In the genomic region with DNA sequence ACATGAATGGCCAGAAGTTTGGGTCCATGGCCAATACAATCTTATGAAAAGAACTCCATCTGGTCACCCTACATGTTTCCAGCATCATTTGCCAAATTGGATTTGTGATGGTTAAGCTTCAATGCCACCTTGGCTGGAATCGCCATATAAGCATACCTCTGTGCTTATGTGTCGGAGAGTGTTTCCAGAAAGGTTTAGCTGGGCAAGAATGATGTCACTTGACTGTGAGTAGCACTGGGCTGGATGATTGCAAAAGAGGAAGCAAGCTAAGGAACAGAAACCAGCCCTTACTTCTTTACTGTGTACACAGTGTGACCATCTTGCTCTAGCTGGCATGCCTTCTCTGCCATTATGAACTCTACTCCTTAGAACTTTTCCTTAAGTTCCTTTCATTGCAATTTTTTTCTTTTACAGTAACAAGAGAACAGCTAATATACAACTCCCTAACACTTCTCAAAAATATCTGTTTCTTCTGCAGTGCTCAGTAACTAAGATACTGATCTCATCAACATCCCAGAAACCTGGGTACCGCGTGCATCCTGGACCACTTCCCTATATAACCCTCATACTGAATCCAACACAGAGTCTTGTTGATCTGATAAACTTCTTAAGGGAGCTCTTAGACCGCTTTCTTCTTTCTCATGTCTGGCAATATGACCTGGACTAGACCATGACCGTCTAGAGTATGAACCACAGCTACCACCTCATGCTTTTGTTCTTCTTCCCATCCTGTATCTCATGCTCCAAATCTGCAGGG, we compare ENCODE assay signal across 17 mouse cellular contexts.
DNase-seq lines count a peak whose midpoint lies in the region; ATAC-seq and TF ChIP-seq lines count a peak whose summit lies in the region.
"Had no signal": no experiment of that assay in that cellular context is flagged by ENCODE, and none has a peak within 500 bp of the region (broad histone marks: within the 10 kb centered on the region; RNA-seq: fewer than 3 reads in every experiment).

No protein-coding gene starts in this region.

- H3K36me3 ChIP-seq in forebrain, embryonic 14.5 days (ENCODE audit: control insufficient read depth, insufficient read depth, low read length), result no peaks in the 10 kb centered on the region
- H3K36me3 ChIP-seq in forebrain, embryonic 16.5 days (ENCODE audit: control insufficient read depth, insufficient read depth), result no peaks in the 10 kb centered on the region
- no peaks in the 10 kb centered on the region for H3K36me3 ChIP-seq in midbrain, postnatal 0 days (ENCODE audit: insufficient read depth, low read length)
- H3K36me3 ChIP-seq in midbrain, embryonic 14.5 days (ENCODE audit: control insufficient read depth, insufficient read depth, low read length), result no peaks in the 10 kb centered on the region
- no peaks in the 10 kb centered on the region for H3K36me3 ChIP-seq in stomach, postnatal 0 days (ENCODE audit: control insufficient read depth, insufficient read depth, low read length)
- H3K36me3 ChIP-seq: embryonic facial prominence, embryonic 13.5 days; forebrain, embryonic 12.5 days; heart, embryonic 15.5 days; hindbrain, embryonic 13.5 days; liver, embryonic 13.5 days had no signal

- peak; percentile 30 for DNase-seq in forebrain, embryonic 14.5 days (ENCODE audit: low spot score)
- peak; percentile 52 for DNase-seq in midbrain, postnatal 0 days (ENCODE audit: low spot score)
- DNase-seq in midbrain, embryonic 14.5 days, result no peak
- DNase-seq in stomach, postnatal 0 days (ENCODE audit: low spot score), result no peak
- DNase-seq in layer of hippocampus, adult 18-20 months (ENCODE audit: low spot score in 2 of 2), result no peak
- DNase-seq in MN1 (ENCODE audit: low spot score), result no peak
- DNase-seq: adrenal gland, postnatal 10 days; gastrocnemius, postnatal 25 days; kidney, adult 18-20 months; kidney, postnatal 4 days; liver, embryonic 13.5 days had no signal

- no peak overlapping the region for H3K4me2 ChIP-seq in forebrain, embryonic 14.5 days (ENCODE audit: low read length)
- H3K4me2 ChIP-seq in forebrain, embryonic 16.5 days (ENCODE audit: low read length), result no peak overlapping the region
- no peak overlapping the region for H3K4me2 ChIP-seq in midbrain, postnatal 0 days (ENCODE audit: low read depth, low read length, poor library complexity, severe bottlenecking)
- H3K4me2 ChIP-seq in midbrain, embryonic 14.5 days (ENCODE audit: low read length), result no peak overlapping the region
- no peak overlapping the region for H3K4me2 ChIP-seq in stomach, postnatal 0 days (replicated peaks; ENCODE audit: low read depth)
- H3K4me2 ChIP-seq: embryonic facial prominence, embryonic 13.5 days; forebrain, embryonic 12.5 days; heart, embryonic 15.5 days; hindbrain, embryonic 13.5 days; liver, embryonic 13.5 days had no signal

- no peaks in the 10 kb centered on the region for H3K9me3 ChIP-seq in forebrain, embryonic 14.5 days (replicated peaks; ENCODE audit: control insufficient read depth, low read length)
- no peaks in the 10 kb centered on the region for H3K9me3 ChIP-seq in forebrain, embryonic 16.5 days (ENCODE audit: control insufficient read depth, low read length)
- H3K9me3 ChIP-seq in midbrain, postnatal 0 days (ENCODE audit: low read length), result no peaks in the 10 kb centered on the region
- H3K9me3 ChIP-seq in midbrain, embryonic 14.5 days (ENCODE audit: control insufficient read depth, low read length), result no peaks in the 10 kb centered on the region
- H3K9me3 ChIP-seq in stomach, postnatal 0 days (ENCODE audit: control insufficient read depth, low read length), result no peaks in the 10 kb centered on the region
- H3K9me3 ChIP-seq: embryonic facial prominence, embryonic 13.5 days; forebrain, embryonic 12.5 days; heart, embryonic 15.5 days; hindbrain, embryonic 13.5 days; liver, embryonic 13.5 days had no signal

- ATAC-seq in forebrain, embryonic 14.5 days, result no peak
- ATAC-seq in forebrain, embryonic 16.5 days, result no peak
- ATAC-seq in midbrain, postnatal 0 days (ENCODE audit: low FRiP score), result no peak
- ATAC-seq in midbrain, embryonic 14.5 days (ENCODE audit: low FRiP score, low TSS enrichment), result no peak
- peak; percentile 87 for ATAC-seq in common myeloid progenitor, adult 5-6 weeks (replicated peaks; ENCODE audit: low read depth, poor library complexity, severe bottlenecking)
- peak; percentile 76 for ATAC-seq in stomach, postnatal 0 days (ENCODE audit: low FRiP score, low TSS enrichment)

- TF ChIP-seq CTCF in midbrain, postnatal 0 days (IDR thresholded peaks at IDR 0.05), result no peak
- TF ChIP-seq CTCF in stomach, postnatal 0 days (IDR thresholded peaks at IDR 0.05; ENCODE audit: low read depth), result no peak

- no peak overlapping the region for H3K27ac ChIP-seq in forebrain, embryonic 14.5 days (ENCODE audit: low read depth, low read length)
- H3K27ac ChIP-seq in forebrain, embryonic 16.5 days (ENCODE audit: low read length), result no peak overlapping the region
- no peak overlapping the region for H3K27ac ChIP-seq in midbrain, postnatal 0 days (ENCODE audit: low read depth, low read length)
- no peak overlapping the region for H3K27ac ChIP-seq in midbrain, embryonic 14.5 days (replicated peaks; ENCODE audit: low read depth, low read length)
- H3K27ac ChIP-seq in stomach, postnatal 0 days (replicated peaks), result no peak overlapping the region
- H3K27ac ChIP-seq: embryonic facial prominence, embryonic 13.5 days; forebrain, embryonic 12.5 days; heart, embryonic 15.5 days; hindbrain, embryonic 13.5 days; liver, embryonic 13.5 days had no signal

- H3K4me1 ChIP-seq in forebrain, embryonic 14.5 days (ENCODE audit: control insufficient read depth, insufficient read depth, low read length), result peaks cover 6% of the 10 kb centered on the region; the same call in 1 of the 2 replicates
- peaks cover 11% of the 10 kb centered on the region for H3K4me1 ChIP-seq in forebrain, embryonic 16.5 days (replicated peaks; ENCODE audit: control insufficient read depth, insufficient read depth, low read length)
- H3K4me1 ChIP-seq in midbrain, postnatal 0 days (ENCODE audit: insufficient read depth, low read length), result no peaks in the 10 kb centered on the region
- no peaks in the 10 kb centered on the region for H3K4me1 ChIP-seq in midbrain, embryonic 14.5 days (ENCODE audit: control insufficient read depth, insufficient read depth, low read length)
- H3K4me1 ChIP-seq in stomach, postnatal 0 days (replicated peaks; ENCODE audit: control insufficient read depth, insufficient read depth), result peaks cover 8% of the 10 kb centered on the region

- WGBS in forebrain, embryonic 14.5 days, result 91% methylated on average over 6 of the region's 6 CpGs
- 89% methylated on average over 6 of the region's 6 CpGs for WGBS in forebrain, embryonic 16.5 days
- 94% methylated on average over 6 of the region's 6 CpGs for WGBS in midbrain, postnatal 0 days
- WGBS in midbrain, embryonic 14.5 days, result 95% methylated on average over 6 of the region's 6 CpGs
- WGBS in stomach, postnatal 0 days, result 85% methylated on average over 6 of the region's 6 CpGs

- H3K9ac ChIP-seq in forebrain, embryonic 14.5 days (ENCODE audit: low read length), result no peak overlapping the region
- no peak overlapping the region for H3K9ac ChIP-seq in forebrain, embryonic 16.5 days (replicated peaks; ENCODE audit: low read depth, low read length)
- no peak overlapping the region for H3K9ac ChIP-seq in midbrain, postnatal 0 days (replicated peaks; ENCODE audit: low read length, poor library complexity, severe bottlenecking)
- H3K9ac ChIP-seq in midbrain, embryonic 14.5 days (replicated peaks; ENCODE audit: low read length), result no peak overlapping the region
- H3K9ac ChIP-seq in stomach, postnatal 0 days (ENCODE audit: low read length), result no peak overlapping the region
- H3K9ac ChIP-seq: embryonic facial prominence, embryonic 13.5 days; forebrain, embryonic 12.5 days; heart, embryonic 15.5 days; hindbrain, embryonic 13.5 days; liver, embryonic 13.5 days had no signal

- H3K4me3 ChIP-seq in forebrain, embryonic 14.5 days (ENCODE audit: low read depth, low read length), result no peak overlapping the region
- H3K4me3 ChIP-seq in forebrain, embryonic 16.5 days (replicated peaks; ENCODE audit: low read length), result no peak overlapping the region
- no peak overlapping the region for H3K4me3 ChIP-seq in midbrain, postnatal 0 days (ENCODE audit: low read depth, low read length)
- no peak overlapping the region for H3K4me3 ChIP-seq in midbrain, embryonic 14.5 days (replicated peaks; ENCODE audit: low read depth, low read length)
- no peak overlapping the region for H3K4me3 ChIP-seq in stomach, postnatal 0 days (ENCODE audit: low read depth, low read length)
- H3K4me3 ChIP-seq: embryonic facial prominence, embryonic 13.5 days; forebrain, embryonic 12.5 days; heart, embryonic 15.5 days; hindbrain, embryonic 13.5 days; liver, embryonic 13.5 days had no signal

- TF ChIP-seq EP300 in stomach, postnatal 0 days (optimal IDR thresholded peaks at IDR 0.05), result no peak

- H3K27me3 ChIP-seq in forebrain, embryonic 14.5 days (replicated peaks; ENCODE audit: control insufficient read depth, insufficient read depth, low read length), result no peaks in the 10 kb centered on the region
- H3K27me3 ChIP-seq in forebrain, embryonic 16.5 days (replicated peaks; ENCODE audit: control insufficient read depth, insufficient read depth, low read length), result no peaks in the 10 kb centered on the region
- H3K27me3 ChIP-seq in midbrain, postnatal 0 days (ENCODE audit: insufficient read depth, low read length), result no peaks in the 10 kb centered on the region
- no peaks in the 10 kb centered on the region for H3K27me3 ChIP-seq in midbrain, embryonic 14.5 days (ENCODE audit: control insufficient read depth, insufficient read depth, low read length)
- H3K27me3 ChIP-seq in stomach, postnatal 0 days (ENCODE audit: control insufficient read depth, insufficient read depth, low read length), result no peaks in the 10 kb centered on the region
- H3K27me3 ChIP-seq: embryonic facial prominence, embryonic 13.5 days; forebrain, embryonic 12.5 days; heart, embryonic 15.5 days; hindbrain, embryonic 13.5 days; liver, embryonic 13.5 days had no signal

Comparison
In these comparisons a context has a peak if more than half of its experiments do, and no peak if none do; other contexts are left out.
1. DNase-seq: peak in forebrain, embryonic 14.5 days (single experiment) and midbrain, postnatal 0 days (single experiment); none in midbrain, embryonic 14.5 days (single experiment), stomach, postnatal 0 days (single experiment), layer of hippocampus, adult 18-20 months (0 of 2) and MN1 (single experiment).
2. ATAC-seq: peak in common myeloid progenitor, adult 5-6 weeks (single experiment) and stomach, postnatal 0 days (single experiment); none in forebrain, embryonic 14.5 days (single experiment), forebrain, embryonic 16.5 days (single experiment), midbrain, postnatal 0 days (single experiment) and midbrain, embryonic 14.5 days (single experiment).